Mouse (Mus musculus): ENCODE data around the gene 1700001K19Rik. TPM values are rescaled to one million over a fixed set of nuclear protein-coding genes. Genes with fewer than 3 reads are reported as not detected.
"Not testable (repeated sequence)": the region's sequence is repeated elsewhere in the genome, so short reads cannot be mapped to it uniquely, and the experiment has no call there.

The 1700001K19Rik gene
- polyA plus RNA-seq, 1 experiment from 2014 or later = 0.15 TPM

- no peak overlapping the region for H3K4me3 ChIP-seq
- H3K9me3 ChIP-seq = no peaks in the 10 kb centered on the region
- ATAC-seq (ENCODE audit: insufficient number of reproducible peaks, low FRiP score, low TSS enrichment, low read depth) = peak; percentile 62; the same call in 1 of the 2 replicates
- peak overlapping the region; percentile 14; the same call in 1 of the 2 replicates for H3K4me2 ChIP-seq
- WGBS = 22% methylated on average over 8 of the region's 8 CpGs
- no peak overlapping the region for H3K9ac ChIP-seq
- H3K4me1 ChIP-seq = 0 out of 2 replicates have a peak, but pooled peaks cover 10% of the 10 kb centered on the region
- no peaks in the 10 kb centered on the region for H3K36me3 ChIP-seq
- H3K27ac ChIP-seq = no peak overlapping the region
- no peaks in the 10 kb centered on the region for H3K27me3 ChIP-seq
Measured at GRCm38 (mm10) chr12:110703008-110703471, 20.6 kb upstream of the 1700001K19Rik start.

- peak within 1 kb of the TSS; percentile 14; the same call in 1 of the 2 replicates for H3K4me2 ChIP-seq
- H3K27ac ChIP-seq = no peak within 1 kb of the TSS
- H3K4me3 ChIP-seq = no peak within 1 kb of the TSS
- no peaks in the 10 kb centered on the region for H3K9me3 ChIP-seq
- no peaks in the 10 kb centered on the region for H3K27me3 ChIP-seq
- no peaks in the 10 kb centered on the region for H3K36me3 ChIP-seq
- H3K4me1 ChIP-seq = 0 out of 2 replicates have a peak, but pooled peaks cover 10% of the 10 kb centered on the region
- 43% methylated on average over 4 of the region's 4 CpGs for WGBS
- no peak within 1 kb of the TSS for H3K9ac ChIP-seq
- no peak for ATAC-seq (ENCODE audit: insufficient number of reproducible peaks, low FRiP score, low TSS enrichment, low read depth)
Measured at GRCm38 (mm10) chr12:110702556-110702955, 20.1 kb upstream of the 1700001K19Rik start, which contains the start of gene Hsp90aa1. Hsp90aa1 (minus strand) TSS chr12:110702728.

- WGBS = 25% methylated on average over 1 of the region's 3 CpGs
- H3K27ac ChIP-seq; H3K4me3 ChIP-seq; ATAC-seq (ENCODE audit: insufficient number of reproducible peaks, low FRiP score, low TSS enrichment, low read depth); H3K27me3 ChIP-seq; H3K4me2 ChIP-seq; H3K9ac ChIP-seq; H3K9me3 ChIP-seq; H3K36me3 ChIP-seq: not testable (repeated sequence)
- H3K4me1 ChIP-seq = peaks cover 14% of the 10 kb centered on the region; the same call in 1 of the 2 replicates
Measured at GRCm38 (mm10) chr12:110701363-110701762, 18.9 kb upstream of the 1700001K19Rik start.

GRCm38 (mm10) chr12:110700730-110701129, 18.3 kb upstream of the 1700001K19Rik start:
- Histone ChIP-seq H3K27ac (no peak overlapping the region), H3K27me3 (no peaks in the 10 kb centered on the region), H3K36me3 (no peaks in the 10 kb centered on the region), H3K4me3 (no peak overlapping the region), H3K4me2 (no peak overlapping the region), H3K4me1 (peaks cover 12% of the 10 kb centered on the region; the same call in 1 of the 2 replicates), H3K9me3 (no peaks in the 10 kb centered on the region), H3K9ac (no peak overlapping the region)
- ATAC-seq (ENCODE audit: insufficient number of reproducible peaks, low FRiP score, low TSS enrichment, low read depth) = no peak
- 73% methylated on average over 2 of the region's 2 CpGs for WGBS

- Histone ChIP-seq H3K9ac (no peak overlapping the region), H3K36me3 (peaks cover 7% of the 10 kb centered on the region), H3K27ac (no peak overlapping the region), H3K4me1 (peaks cover 19% of the 10 kb centered on the region), H3K4me3 (no peak overlapping the region), H3K27me3 (no peaks in the 10 kb centered on the region), H3K9me3 (no peaks in the 10 kb centered on the region), H3K4me2 (no peak overlapping the region)
- ATAC-seq (ENCODE audit: insufficient number of reproducible peaks, low FRiP score, low TSS enrichment, low read depth) = no peak
- WGBS = 58% methylated on average over 2 of the region's 2 CpGs
Measured at GRCm38 (mm10) chr12:110699171-110699547, 16.7 kb upstream of the 1700001K19Rik start.

GRCm38 (mm10) chr12:110698523-110699170, 16.2 kb upstream of the 1700001K19Rik start:
- no peak overlapping the region for H3K4me2 ChIP-seq
- H3K36me3 ChIP-seq = peaks cover 7% of the 10 kb centered on the region
- H3K9ac ChIP-seq = no peak overlapping the region
- ATAC-seq (ENCODE audit: insufficient number of reproducible peaks, low FRiP score, low TSS enrichment, low read depth) = no peak
- no peak overlapping the region for H3K4me3 ChIP-seq
- WGBS = 38% methylated on average over 14 of the region's 15 CpGs
- no peaks in the 10 kb centered on the region for H3K9me3 ChIP-seq
- no peak overlapping the region for H3K27ac ChIP-seq
- no peaks in the 10 kb centered on the region for H3K27me3 ChIP-seq
- H3K4me1 ChIP-seq = peaks cover 19% of the 10 kb centered on the region

- peaks cover 15% of the 10 kb centered on the region for H3K4me1 ChIP-seq
- H3K4me2 ChIP-seq = no peak overlapping the region
- H3K27ac ChIP-seq = no peak overlapping the region
- no peaks in the 10 kb centered on the region for H3K9me3 ChIP-seq
- H3K9ac ChIP-seq = no peak overlapping the region
- H3K4me3 ChIP-seq = no peak overlapping the region
- WGBS = 89% methylated on average over 1 of the region's 1 CpGs
- ATAC-seq (ENCODE audit: insufficient number of reproducible peaks, low FRiP score, low TSS enrichment, low read depth) = no peak
- H3K36me3 ChIP-seq = peaks cover 8% of the 10 kb centered on the region
- no peaks in the 10 kb centered on the region for H3K27me3 ChIP-seq
Measured at GRCm38 (mm10) chr12:110698080-110698479, 15.7 kb upstream of the 1700001K19Rik start.

- no peak for ATAC-seq (ENCODE audit: insufficient number of reproducible peaks, low FRiP score, low TSS enrichment, low read depth)
- peaks cover 14% of the 10 kb centered on the region for H3K4me1 ChIP-seq
- H3K4me3 ChIP-seq = no peak overlapping the region
- no peaks in the 10 kb centered on the region for H3K9me3 ChIP-seq
- H3K27me3 ChIP-seq = no peaks in the 10 kb centered on the region
- H3K36me3 ChIP-seq = peaks cover 12% of the 10 kb centered on the region
- no peak overlapping the region for H3K9ac ChIP-seq
- WGBS = 70% methylated on average over 5 of the region's 5 CpGs
- H3K4me2 ChIP-seq = no peak overlapping the region
- H3K27ac ChIP-seq = no peak overlapping the region
Measured at GRCm38 (mm10) chr12:110697457-110697856, 15.0 kb upstream of the 1700001K19Rik start.

- H3K4me1 ChIP-seq = peaks cover 14% of the 10 kb centered on the region
- peaks cover 12% of the 10 kb centered on the region for H3K36me3 ChIP-seq
- WGBS = 42% methylated on average over 9 of the region's 9 CpGs
- H3K27ac ChIP-seq = peak overlapping the region; percentile 84
- no peak for ATAC-seq (ENCODE audit: insufficient number of reproducible peaks, low FRiP score, low TSS enrichment, low read depth)
- no peaks in the 10 kb centered on the region for H3K9me3 ChIP-seq
- peak overlapping the region; percentile 81 for H3K4me2 ChIP-seq
- H3K4me3 ChIP-seq = peak overlapping the region; percentile 100
- no peaks in the 10 kb centered on the region for H3K27me3 ChIP-seq
- peak overlapping the region; percentile 81 for H3K9ac ChIP-seq
Measured at GRCm38 (mm10) chr12:110696975-110697400, 14.6 kb upstream of the 1700001K19Rik start.

- H3K27ac ChIP-seq = peak overlapping the region; percentile 93
- H3K27me3 ChIP-seq = no peaks in the 10 kb centered on the region
- WGBS = under 1% methylated on average over 81 of the region's 89 CpGs
- peaks cover 14% of the 10 kb centered on the region for H3K4me1 ChIP-seq
- H3K4me2 ChIP-seq = peak overlapping the region; percentile 81
- peaks cover 17% of the 10 kb centered on the region for H3K36me3 ChIP-seq
- H3K9me3 ChIP-seq = no peaks in the 10 kb centered on the region
- peak overlapping the region; percentile 97 for H3K9ac ChIP-seq
- peak overlapping the region; percentile 100 for H3K4me3 ChIP-seq
- peak; percentile 94 for ATAC-seq (ENCODE audit: insufficient number of reproducible peaks, low FRiP score, low TSS enrichment, low read depth)
Measured at GRCm38 (mm10) chr12:110696173-110696974, 14.0 kb upstream of the 1700001K19Rik start.

GRCm38 (mm10) chr12:110695676-110696171, 13.3 kb upstream of the 1700001K19Rik start:
- Histone ChIP-seq H3K9me3 (no peaks in the 10 kb centered on the region), H3K27me3 (no peaks in the 10 kb centered on the region), H3K4me1 (peaks cover 14% of the 10 kb centered on the region), H3K4me3 (peak overlapping the region; percentile 100), H3K27ac (peak overlapping the region; percentile 93), H3K4me2 (peak overlapping the region; percentile 49), H3K9ac (peak overlapping the region; percentile 97), H3K36me3 (peaks cover 19% of the 10 kb centered on the region)
- ATAC-seq (ENCODE audit: insufficient number of reproducible peaks, low FRiP score, low TSS enrichment, low read depth) = peak; percentile 4
- under 1% methylated on average over 52 of the region's 55 CpGs for WGBS
